Mouse (Mus musculus) embryonic facial prominence, embryonic 11.5 days (tissue): ENCODE results near the gene Cldn13. TPM values are rescaled to one million over a fixed set of nuclear protein-coding genes. Genes with fewer than 3 reads are reported as not detected.
A peak's percentile ranks its signal among the peaks of the same experiment; 100 is the strongest.

Experiments
- ATAC-seq: fragments of 200-750 bp; cut with Nextera tagmentation; replicated peaks from 2 replicates; pipeline ENCODE4 v1.8.0; 2017; ENCODE audit warnings: low read depth; ENCODE audit not compliant: insufficient number of reproducible peaks, low FRiP score, low TSS enrichment
- DNase-seq: peaks from one replicate; pipeline ENCODE4 v3.0.0-alpha.2; 2015; ENCODE audit warnings: low spot score
- H3K27ac ChIP-seq: fragments of 300-500 bp; sonication (generic); replicated peaks from 2 replicates; pipeline ENCODE4 v1.5.1; 2014; ENCODE audit warnings: mild to moderate bottlenecking, low read depth, low read length, control low read depth
- H3K27me3 ChIP-seq: fragments of 300-500 bp; sonication (generic); 2 replicates; pipeline ENCODE4 v1.6.1; 2014; ENCODE audit warnings: mild to moderate bottlenecking, low read length, moderate library complexity, mixed read lengths; ENCODE audit not compliant: control insufficient read depth, insufficient read depth
- H3K36me3 ChIP-seq: fragments of 300-500 bp; sonication (generic); replicated peaks from 2 replicates; pipeline ENCODE4 v1.6.1; 2014; ENCODE audit warnings: low read depth, mild to moderate bottlenecking, low read length, moderate library complexity, mixed read lengths; ENCODE audit not compliant: control insufficient read depth, insufficient read depth
- H3K4me1 ChIP-seq: fragments of 300-500 bp; sonication (generic); 2 replicates; pipeline ENCODE4 v1.6.1; 2014; ENCODE audit warnings: low read length, mixed read lengths; ENCODE audit not compliant: control insufficient read depth, insufficient read depth
- H3K4me2 ChIP-seq: fragments of 300-500 bp; sonication (generic); 2 replicates; pipeline ENCODE4 v1.6.1; 2014; ENCODE audit warnings: low read depth, mild to moderate bottlenecking, control low read depth, low read length, moderate library complexity
- H3K4me3 ChIP-seq: fragments of 300-500 bp; sonication (generic); 2 replicates; pipeline ENCODE4 v1.5.1; 2014; ENCODE audit warnings: low read depth, low read length, control low read depth
- H3K9ac ChIP-seq: fragments of 300-500 bp; sonication (generic); replicated peaks from 2 replicates; pipeline ENCODE4 v1.6.1; 2014; ENCODE audit warnings: mild to moderate bottlenecking, control low read depth, low read length
- H3K9me3 ChIP-seq: fragments of 300-500 bp; sonication (generic); replicated peaks from 2 replicates; pipeline ENCODE4 v1.6.1; 2016; ENCODE audit warnings: mild to moderate bottlenecking, low read length, inconsistent platforms, mixed read lengths; ENCODE audit not compliant: control insufficient read depth
- WGBS: fragments of 180-500 bp; shearing (Covaris S2); extraction: QIAGEN DNeasy Blood & Tissue Kit; methylation state at CpG from one replicate; pipeline ENCODE4 v1.1.7; 2014; 5-methylcytosine and 5-hydroxymethylcytosine counted together
- polyA plus RNA-seq: library from polyadenylated mRNA; unstranded; fragments of >200 nt; fragmentation: Nextera tagmentation; extraction: Ambion mirVana; gene quantifications from 2 replicates; pipeline ENCODE4 v1.2.1, GENCODE M21; 2014

Cldn13 gene
- polyA plus RNA-seq, 1 experiment from 2014 or later, result 3.6 TPM

DNA sequence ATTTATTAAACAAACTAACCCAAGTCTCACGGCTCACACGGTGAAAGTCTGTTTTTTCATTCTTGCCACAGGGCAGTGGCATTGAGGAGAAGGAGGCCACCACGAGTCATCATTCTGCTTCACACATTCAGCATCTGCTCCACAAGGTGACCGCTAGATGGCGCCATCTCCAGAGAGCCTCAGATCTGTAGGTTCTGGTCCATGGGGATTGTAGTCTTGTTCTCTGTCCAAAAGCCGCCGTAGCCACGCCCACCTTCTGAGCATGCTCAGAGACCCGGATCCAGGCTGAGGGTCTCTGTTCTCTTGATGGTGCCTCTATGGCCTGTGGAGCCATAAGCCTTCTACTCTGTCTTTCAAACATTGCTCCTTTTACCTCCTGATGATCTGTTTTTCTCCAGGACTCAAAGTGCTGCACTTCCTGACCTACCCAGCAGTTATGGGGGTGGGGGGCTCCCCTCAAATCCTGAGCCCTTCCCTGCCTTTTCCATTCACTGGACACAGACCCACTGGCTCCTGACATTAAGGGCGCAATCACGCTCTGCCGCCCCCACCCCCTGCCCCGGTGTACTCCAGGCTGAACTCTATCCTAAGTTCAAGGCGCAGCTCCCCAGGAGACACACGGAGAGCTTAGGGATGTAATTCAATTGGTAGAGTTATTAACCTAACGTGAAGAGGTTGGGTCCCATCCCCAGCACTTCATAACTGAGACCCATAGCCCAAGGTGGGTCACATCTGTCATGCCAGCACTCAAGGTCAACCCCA, 2.9 kb upstream of the Cldn13 start:
- H3K27ac ChIP-seq, result no peak overlapping the region
- H3K36me3 ChIP-seq, result no peaks in the 10 kb centered on the region
- H3K27me3 ChIP-seq, result no peaks in the 10 kb centered on the region; the same call in 1 of the 2 replicates
- ATAC-seq (no peak), DNase-seq (peak; percentile 62)
- H3K4me3 ChIP-seq, result no peak overlapping the region
- WGBS, result 54% methylated on average over 16 of the region's 16 CpGs
- H3K9me3 ChIP-seq, result no peaks in the 10 kb centered on the region
- H3K4me1 ChIP-seq, result no peaks in the 10 kb centered on the region
- H3K4me2 ChIP-seq, result no peak overlapping the region
- no peak overlapping the region for H3K9ac ChIP-seq

DNA sequence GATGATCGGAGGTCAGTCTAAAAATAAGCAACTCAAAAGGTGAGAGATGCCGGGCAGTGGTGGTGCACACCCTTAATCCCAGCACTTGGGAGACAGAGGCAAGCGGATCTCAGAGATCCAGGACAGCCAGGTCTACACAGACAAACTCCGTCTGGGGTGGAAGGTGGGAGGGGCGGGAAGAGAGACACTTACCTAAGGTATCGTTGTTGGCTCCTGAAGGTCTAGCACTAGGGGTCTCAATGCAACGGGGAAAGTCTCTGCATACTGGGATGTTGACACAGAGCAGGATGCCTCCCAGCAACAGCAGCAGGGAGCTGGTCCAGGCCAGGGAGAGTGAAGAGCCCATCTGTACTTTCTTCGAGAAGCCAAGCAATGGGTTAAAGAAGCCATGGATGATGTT, 816 bp downstream of the Cldn13 start:
- no peaks in the 10 kb centered on the region for H3K9me3 ChIP-seq
- no peaks in the 10 kb centered on the region for H3K36me3 ChIP-seq
- no peaks in the 10 kb centered on the region for H3K4me1 ChIP-seq
- no peak overlapping the region for H3K4me2 ChIP-seq
- no peak overlapping the region for H3K9ac ChIP-seq
- DNase-seq, result no peak
- WGBS, result 80% methylated on average over 8 of the region's 8 CpGs
- no peaks in the 10 kb centered on the region; the same call in 1 of the 2 replicates for H3K27me3 ChIP-seq
- no peak for ATAC-seq
- no peak overlapping the region for H3K4me3 ChIP-seq
- no peak overlapping the region for H3K27ac ChIP-seq

- no peak overlapping the region for H3K27ac ChIP-seq
- DNase-seq (no peak), ATAC-seq (no peak)
- H3K27me3 ChIP-seq, result no peaks in the 10 kb centered on the region; the same call in 1 of the 2 replicates
- no peaks in the 10 kb centered on the region for H3K9me3 ChIP-seq
- H3K9ac ChIP-seq, result no peak overlapping the region
- H3K4me3 ChIP-seq, result no peak overlapping the region
- H3K4me2 ChIP-seq, result no peak overlapping the region
- H3K36me3 ChIP-seq, result no peaks in the 10 kb centered on the region
- WGBS, result 93% methylated on average over 4 of the region's 4 CpGs
- no peaks in the 10 kb centered on the region for H3K4me1 ChIP-seq
Observed at GRCm38 (mm10) chr5:134913753-134914152, 1.6 kb downstream of the Cldn13 start.

GRCm38 (mm10) chr5:134913352-134913751, 2.0 kb downstream of the Cldn13 start:
- no peaks in the 10 kb centered on the region for H3K9me3 ChIP-seq
- no peak overlapping the region for H3K9ac ChIP-seq
- H3K4me3 ChIP-seq, result no peak overlapping the region
- no peak for ATAC-seq
- H3K36me3 ChIP-seq, result no peaks in the 10 kb centered on the region
- 79% methylated on average over 3 of the region's 3 CpGs for WGBS
- no peaks in the 10 kb centered on the region for H3K4me1 ChIP-seq
- no peak overlapping the region for H3K4me2 ChIP-seq
- no peak overlapping the region for H3K27ac ChIP-seq
- DNase-seq, result no peak
- no peaks in the 10 kb centered on the region; the same call in 1 of the 2 replicates for H3K27me3 ChIP-seq

- WGBS, result 80% methylated on average over 2 of the region's 2 CpGs
- no peak for DNase-seq
Observed at GRCm38 (mm10) chr5:134911901-134912300, 3.4 kb downstream of the Cldn13 start.

GRCm38 (mm10) chr5:134907135-134907534, 8.2 kb downstream of the Cldn13 start:
- no peaks in the 10 kb centered on the region for H3K9me3 ChIP-seq
- peak; percentile 93 for DNase-seq
- WGBS, result under 1% methylated on average over 13 of the region's 13 CpGs
- peak; percentile 88 for ATAC-seq
- no peaks in the 10 kb centered on the region for H3K27me3 ChIP-seq
- H3K4me1 ChIP-seq, result no peaks in the 10 kb centered on the region
- H3K27ac ChIP-seq, result no peak overlapping the region
- H3K36me3 ChIP-seq, result no peaks in the 10 kb centered on the region
- 0 out of 2 replicates have a peak overlapping the region, but pooled peaks have one; percentile 22 for H3K9ac ChIP-seq
- H3K4me3 ChIP-seq, result no peak overlapping the region
- H3K4me2 ChIP-seq, result no peak overlapping the region

More at GRCm38 (mm10) chr5:134911901-134912300, 3.4 kb downstream of the Cldn13 start:
- no peaks in the 10 kb centered on the region; the same call in 1 of the 2 replicates for H3K27me3 ChIP-seq
- no peak overlapping the region for H3K4me2 ChIP-seq
- H3K27ac ChIP-seq, result no peak overlapping the region
- H3K4me1 ChIP-seq, result no peaks in the 10 kb centered on the region
- H3K9me3 ChIP-seq, result no peaks in the 10 kb centered on the region
- H3K4me3 ChIP-seq, result no peak overlapping the region
- no peak overlapping the region for H3K9ac ChIP-seq
- no peak for ATAC-seq
- no peaks in the 10 kb centered on the region for H3K36me3 ChIP-seq

DNA sequence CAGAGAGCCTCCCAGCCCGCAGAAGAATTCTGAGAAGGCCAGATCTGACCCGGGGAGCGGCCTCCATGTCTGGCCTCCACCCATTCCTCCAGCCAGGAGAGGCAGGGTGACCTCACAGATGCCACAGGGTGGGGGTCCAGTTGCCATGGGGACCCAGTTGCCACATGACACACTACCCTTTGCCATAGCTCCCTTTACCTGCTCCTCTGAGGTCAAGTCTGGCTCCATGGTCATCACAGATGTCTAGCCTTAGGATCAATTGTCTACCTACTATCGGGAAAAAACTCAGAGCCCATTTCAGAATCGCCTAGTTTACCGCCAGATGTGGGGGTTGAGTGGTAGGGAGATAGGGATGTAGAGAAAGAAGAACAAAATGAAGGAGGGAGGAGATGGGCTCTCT, 8.7 kb downstream of the Cldn13 start, which contains the start of gene Tmem270:
Gene Tmem270 (minus strand): TSS at position 101 of the 400 bp plus-strand sequence.
- Histone ChIP-seq H3K4me1 (no peaks in the 10 kb centered on the region), H3K27ac (no peak within 1 kb of the TSS), H3K4me2 (no peak within 1 kb of the TSS), H3K9me3 (no peaks in the 10 kb centered on the region), H3K4me3 (no peak within 1 kb of the TSS), H3K36me3 (no peaks in the 10 kb centered on the region), H3K27me3 (no peaks in the 10 kb centered on the region), H3K9ac (0 out of 2 replicates have a peak within 1 kb of the TSS, but pooled peaks have one; percentile 22)
- ATAC-seq (no peak), DNase-seq (no peak)
- WGBS, result 78% methylated on average over 6 of the region's 6 CpGs

DNA sequence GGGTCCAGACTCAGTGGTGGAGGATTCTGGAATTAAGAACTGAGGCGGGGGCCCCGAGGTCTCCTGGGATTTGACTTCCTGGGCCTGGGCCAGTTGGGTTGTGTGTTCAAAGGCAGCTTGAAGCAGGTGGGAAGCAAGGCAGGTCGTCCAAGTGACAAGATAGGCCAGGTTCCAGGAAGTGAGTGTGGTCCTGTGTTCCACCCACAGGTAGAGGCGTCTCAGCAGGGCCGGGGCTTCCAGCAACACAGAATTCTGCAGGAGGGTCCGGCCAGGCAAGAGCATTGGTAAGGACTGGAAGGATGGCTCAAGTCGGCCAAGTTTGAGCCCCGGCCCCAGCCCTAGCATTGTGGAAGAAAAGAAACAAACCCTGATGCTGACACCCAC, 13.7 kb downstream of the Cldn13 start:
- Histone ChIP-seq H3K4me1 (no peaks in the 10 kb centered on the region), H3K9ac (no peak overlapping the region), H3K4me2 (no peak overlapping the region), H3K27ac (no peak overlapping the region), H3K36me3 (no peaks in the 10 kb centered on the region), H3K27me3 (no peaks in the 10 kb centered on the region), H3K9me3 (no peaks in the 10 kb centered on the region), H3K4me3 (no peak overlapping the region)
- ATAC-seq, result no peak
- 72% methylated on average over 8 of the region's 8 CpGs for WGBS
- DNase-seq, result no peak
